Mouse (Mus musculus): ENCODE data around the gene Gm17584. TPM values are rescaled to one million over a fixed set of nuclear protein-coding genes. Genes with fewer than 3 reads are reported as not detected.
"Not testable (repeated sequence)": the region's sequence is repeated elsewhere in the genome, so short reads cannot be mapped to it uniquely, and the experiment has no call there.

The Gm17584 gene
- polyA plus RNA-seq (2015; fragmentation: Nextera tagmentation; extraction: Ambion mirVana), result not detected in 2 replicates

DNA sequence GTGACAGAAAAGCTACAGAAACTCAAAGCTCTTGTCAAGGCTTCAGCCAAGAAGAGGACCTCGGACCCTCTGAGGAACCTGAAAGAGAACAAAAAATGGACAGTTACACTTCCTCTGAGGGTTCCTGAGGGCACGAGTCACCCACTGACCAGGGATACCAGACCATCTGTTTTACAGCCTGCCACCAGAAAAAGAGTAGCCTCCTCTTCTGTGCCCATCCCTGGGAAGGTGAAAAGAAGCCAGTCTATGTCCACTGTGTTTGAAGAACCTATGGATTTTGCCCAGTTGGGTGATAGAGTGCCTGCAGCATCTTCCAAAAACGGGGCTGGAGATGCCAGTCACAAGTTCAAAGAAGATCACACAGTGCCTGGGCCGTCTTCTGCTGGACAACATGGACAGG, at the start of gene Gm17584:
Gene Gm17584, plus strand, starts transcription at position 301 of the 400 bp plus-strand sequence.
- not testable (repeated sequence) for H3K4me2 ChIP-seq (ENCODE audit: low read length); H3K36me3 ChIP-seq (ENCODE audit: control insufficient read depth, insufficient read depth, low read length); H3K4me1 ChIP-seq (ENCODE audit: control insufficient read depth, insufficient read depth, low read length); H3K9me3 ChIP-seq (replicated peaks; ENCODE audit: control insufficient read depth, low read length, poor library complexity, severe bottlenecking); H3K4me3 ChIP-seq (ENCODE audit: low read depth, low read length); H3K27me3 ChIP-seq (ENCODE audit: control insufficient read depth, insufficient read depth, low read depth, low read length); H3K27ac ChIP-seq (ENCODE audit: low read length); ATAC-seq; H3K9ac ChIP-seq (ENCODE audit: low read depth, low read length)
- WGBS, result no CpG with 5 or more reads among the region's 4 CpGs

Other genes with a start within 250 kb of the Gm17584 start
- gene Gm17469, start 129.3 kb downstream of the Gm17584 start, polyA plus RNA-seq (2015; fragmentation: Nextera tagmentation; extraction: Ambion mirVana), result not detected in 2 replicates